Mouse (Mus musculus): ENCODE results near the gene Slc5a4b.

DNA sequence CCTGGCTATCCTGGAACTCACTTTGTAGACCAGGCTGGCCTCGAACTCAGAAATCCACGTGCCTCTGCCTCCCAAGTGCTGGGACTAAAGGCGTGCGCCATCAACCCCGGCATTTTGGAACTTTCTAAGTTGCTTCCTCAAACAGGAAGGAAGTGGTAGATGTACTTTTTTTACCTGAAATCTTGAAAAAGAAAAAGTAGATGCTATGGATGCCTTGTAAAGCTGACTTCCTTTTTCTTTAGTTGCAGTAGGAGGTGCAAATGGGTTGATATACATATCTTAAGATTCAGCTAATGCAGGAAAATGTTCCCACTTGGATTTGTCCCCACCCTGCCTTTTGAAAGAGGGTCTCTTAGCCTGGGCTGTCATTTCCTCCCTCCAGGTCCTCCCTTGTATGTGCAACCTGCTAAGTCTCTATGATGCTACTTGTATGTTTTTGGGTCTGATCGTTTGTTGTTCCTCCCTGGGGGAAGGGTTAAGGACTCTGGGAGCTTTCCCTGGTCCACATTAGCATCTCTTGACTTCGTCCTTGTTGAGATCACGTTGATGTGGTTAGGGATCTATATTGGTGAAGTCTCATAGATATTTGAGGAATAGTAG lies 76.7 kb downstream of the Slc5a4b start:
- TF ChIP-seq GATA1 (IDR thresholded peaks at IDR 0.05; ENCODE audit: borderline replicate concordance, low read length) = no peak
- TF ChIP-seq FLI1 (IDR thresholded peaks at IDR 0.05; ENCODE audit: low read length) = no peak

Data from megakaryocyte, embryonic 14.5 days (primary cell).